Mouse (Mus musculus) neural tube, embryonic 13.5 days (tissue): ENCODE data around the gene Stambp. TPM values are rescaled to one million over a fixed set of nuclear protein-coding genes. Genes with fewer than 3 reads are reported as not detected.
"Not testable (repeated sequence)": the region's sequence is repeated elsewhere in the genome, so short reads cannot be mapped to it uniquely, and the experiment has no call there.

ENCODE experiments used
- ATAC-seq: fragments of 200-750 bp; cut with Nextera tagmentation; 2 replicates; pipeline ENCODE4 v1.8.0; 2017; ENCODE audit warnings: low read depth, mild to moderate bottlenecking, moderate TSS enrichment, moderate library complexity
- H3K27ac ChIP-seq: fragments of 300-500 bp; sonication (generic); replicated peaks from 2 replicates; pipeline ENCODE4 v1.5.1; 2015; ENCODE audit warnings: moderate library complexity, mild to moderate bottlenecking, inconsistent platforms
- H3K27me3 ChIP-seq: fragments of 300-500 bp; sonication (generic); 2 replicates; pipeline ENCODE4 v1.6.1; 2015; ENCODE audit warnings: mild to moderate bottlenecking, inconsistent platforms
- H3K36me3 ChIP-seq: fragments of 300-500 bp; sonication (generic); 2 replicates; pipeline ENCODE4 v1.6.1; 2015; ENCODE audit warnings: mild to moderate bottlenecking, inconsistent platforms
- H3K4me1 ChIP-seq: fragments of 300-500 bp; sonication (generic); replicated peaks from 2 replicates; pipeline ENCODE4 v1.6.1; 2015; ENCODE audit warnings: inconsistent platforms
- H3K4me2 ChIP-seq: fragments of 300-500 bp; sonication (generic); 2 replicates; pipeline ENCODE4 v1.6.1; 2015; ENCODE audit warnings: inconsistent platforms, mild to moderate bottlenecking, moderate library complexity
- H3K4me3 ChIP-seq: fragments of 300-500 bp; sonication (generic); 2 replicates; pipeline ENCODE4 v1.5.1; 2015; ENCODE audit warnings: mild to moderate bottlenecking, inconsistent platforms
- H3K9ac ChIP-seq: fragments of 300-500 bp; sonication (generic); 2 replicates; pipeline ENCODE4 v1.6.1; 2015; ENCODE audit warnings: moderate library complexity, mild to moderate bottlenecking, inconsistent platforms
- H3K9me3 ChIP-seq: fragments of 300-500 bp; sonication (generic); 2 replicates; pipeline ENCODE4 v1.6.1; 2016; ENCODE audit warnings: inconsistent platforms
- WGBS: fragments of 180-500 bp; shearing (Covaris S2); methylation state at CpG from one replicate; pipeline ENCODE4 v1.1.7; 2015; 5-methylcytosine and 5-hydroxymethylcytosine counted together
- polyA plus RNA-seq: library from polyadenylated mRNA; unstranded; fragments of >200 nt; fragmentation: Nextera tagmentation; extraction: Ambion mirVana; gene quantifications from 2 replicates; pipeline ENCODE4 v1.2.1, GENCODE M21; 2015

Gene Stambp
- polyA plus RNA-seq, 1 experiment from 2014 or later = 49.3 TPM

GRCm38 (mm10) chr6:83592051-83592450, 19.5 kb upstream of the Stambp start:
- Histone ChIP-seq H3K27me3 (no peaks in the 10 kb centered on the region), H3K4me3 (no peak overlapping the region), H3K9me3 (no peaks in the 10 kb centered on the region), H3K27ac (no peak overlapping the region), H3K4me2 (no peak overlapping the region), H3K4me1 (no peaks in the 10 kb centered on the region), H3K9ac (no peak overlapping the region), H3K36me3 (no peaks in the 10 kb centered on the region)
- WGBS = 78% methylated on average over 8 of the region's 8 CpGs
- ATAC-seq = no peak

- no peak for ATAC-seq
- H3K4me1 ChIP-seq = no peaks in the 10 kb centered on the region
- no peak overlapping the region for H3K9ac ChIP-seq
- no peaks in the 10 kb centered on the region for H3K27me3 ChIP-seq
- H3K36me3 ChIP-seq = no peaks in the 10 kb centered on the region
- H3K9me3 ChIP-seq = no peaks in the 10 kb centered on the region
- no peak overlapping the region for H3K27ac ChIP-seq
- WGBS = 92% methylated on average over 3 of the region's 3 CpGs
- no peak overlapping the region for H3K4me2 ChIP-seq
- no peak overlapping the region for H3K4me3 ChIP-seq
Observed at GRCm38 (mm10) chr6:83590301-83590700, 17.8 kb upstream of the Stambp start.

GRCm38 (mm10) chr6:83587191-83587590, 14.7 kb upstream of the Stambp start:
- H3K4me2 ChIP-seq, H3K9ac ChIP-seq, H3K36me3 ChIP-seq, ATAC-seq, H3K27ac ChIP-seq, H3K4me1 ChIP-seq, H3K4me3 ChIP-seq, H3K9me3 ChIP-seq, H3K27me3 ChIP-seq: not testable (repeated sequence)
- 84% methylated on average over 8 of the region's 8 CpGs for WGBS

DNA sequence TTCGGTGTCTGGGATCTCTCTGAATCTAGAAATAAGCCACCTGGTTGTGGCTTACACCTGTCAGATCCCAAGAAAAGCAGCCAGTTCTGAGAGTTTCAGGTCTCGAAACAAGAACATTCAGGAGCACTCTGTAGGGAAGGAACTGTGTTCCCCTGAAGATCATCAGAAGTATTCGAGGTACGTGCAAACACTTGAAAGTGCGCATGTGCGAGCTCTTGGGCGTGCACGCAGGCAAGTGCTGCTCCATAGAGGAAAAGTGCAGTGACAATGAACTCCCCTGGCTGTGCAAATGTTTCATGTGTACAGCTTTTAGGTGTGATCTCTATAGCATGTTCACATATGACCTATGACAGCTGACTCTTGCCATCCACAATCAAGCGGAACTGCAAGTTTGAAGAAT, 12.8 kb upstream of the Stambp start:
- not testable (repeated sequence) for H3K27me3 ChIP-seq, ATAC-seq, H3K9ac ChIP-seq, H3K27ac ChIP-seq, H3K4me2 ChIP-seq, H3K4me1 ChIP-seq, H3K9me3 ChIP-seq, H3K4me3 ChIP-seq, H3K36me3 ChIP-seq
- 89% methylated on average over 9 of the region's 9 CpGs for WGBS

- 74% methylated on average over 2 of the region's 2 CpGs for WGBS
Observed at GRCm38 (mm10) chr6:83583591-83583990, 11.1 kb upstream of the Stambp start.

DNA sequence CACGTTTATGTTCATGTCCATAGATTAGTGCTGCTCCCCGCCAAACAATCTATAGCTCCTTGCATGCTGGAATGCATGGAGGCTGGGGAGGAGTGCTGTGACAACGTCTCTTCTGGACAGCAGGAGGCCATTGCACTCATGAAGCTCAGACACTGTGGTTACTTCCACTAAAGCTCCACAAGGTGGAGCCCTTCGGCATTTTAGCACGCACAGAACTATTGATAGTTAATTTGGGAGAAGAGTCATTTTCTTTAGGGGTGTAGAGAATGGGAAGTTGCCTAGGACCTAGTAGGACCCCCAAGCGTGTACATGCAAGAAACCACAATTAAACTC, 10.4 kb upstream of the Stambp start:
- WGBS = 2% methylated on average over 6 of the region's 6 CpGs
- Histone ChIP-seq H3K36me3 (no peaks in the 10 kb centered on the region), H3K4me3 (peak overlapping the region; percentile 1; the same call in 1 of the 2 replicates), H3K27ac (no peak overlapping the region), H3K4me2 (peak overlapping the region; percentile 33), H3K9ac (no peak overlapping the region; the same call in 1 of the 2 replicates), H3K27me3 (peaks cover 4% of the 10 kb centered on the region), H3K4me1 (peaks cover 7% of the 10 kb centered on the region), H3K9me3 (no peaks in the 10 kb centered on the region)
- peak; percentile 77; the same call in 1 of the 2 replicates for ATAC-seq

More at GRCm38 (mm10) chr6:83583591-83583990, 11.1 kb upstream of the Stambp start:
- no peak overlapping the region for H3K9ac ChIP-seq
- H3K27me3 ChIP-seq = no peaks in the 10 kb centered on the region; the same call in none of the 2 replicates
- no peak for ATAC-seq
- H3K4me3 ChIP-seq = no peak overlapping the region
- no peak overlapping the region for H3K4me2 ChIP-seq
- no peaks in the 10 kb centered on the region for H3K36me3 ChIP-seq
- no peak overlapping the region for H3K27ac ChIP-seq
- H3K4me1 ChIP-seq = peaks cover 7% of the 10 kb centered on the region
- H3K9me3 ChIP-seq = no peaks in the 10 kb centered on the region

- Histone ChIP-seq H3K27ac (no peak overlapping the region), H3K9me3 (no peaks in the 10 kb centered on the region), H3K4me2 (peak overlapping the region; percentile 33), H3K27me3 (peaks cover 4% of the 10 kb centered on the region), H3K9ac (peak overlapping the region; percentile 43; the same call in 1 of the 2 replicates), H3K4me3 (peak overlapping the region; percentile 1; the same call in 1 of the 2 replicates), H3K36me3 (no peaks in the 10 kb centered on the region), H3K4me1 (peaks cover 7% of the 10 kb centered on the region)
- WGBS = 40% methylated on average over 20 of the region's 20 CpGs
- ATAC-seq = peak; percentile 53
Observed at GRCm38 (mm10) chr6:83582135-83582937, 9.8 kb upstream of the Stambp start.

DNA sequence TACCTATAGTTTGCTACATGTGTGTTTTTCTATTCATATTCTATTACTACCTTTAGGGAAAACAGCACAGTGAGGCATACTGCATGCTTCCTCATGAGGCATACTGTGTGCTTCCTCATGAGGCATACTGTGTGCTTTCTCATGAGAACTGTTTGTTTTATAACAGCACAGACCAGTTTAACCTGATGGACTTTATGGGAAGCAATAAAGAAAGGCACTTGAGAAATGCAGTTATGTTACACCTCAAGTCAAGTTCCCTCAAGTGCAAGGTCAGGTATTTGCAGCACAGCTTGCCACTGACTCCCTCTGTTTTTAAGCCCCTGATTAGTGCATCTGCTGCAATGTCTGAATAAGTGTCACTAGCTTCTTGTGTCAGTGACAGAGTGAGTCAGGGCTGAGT, 5.0 kb upstream of the Stambp start:
- H3K27me3 ChIP-seq = peaks cover 4% of the 10 kb centered on the region
- ATAC-seq = no peak
- H3K9me3 ChIP-seq = no peaks in the 10 kb centered on the region
- no peak overlapping the region for H3K4me3 ChIP-seq
- no peaks in the 10 kb centered on the region for H3K36me3 ChIP-seq
- no peak overlapping the region for H3K27ac ChIP-seq
- no peak overlapping the region for H3K9ac ChIP-seq
- peaks cover 11% of the 10 kb centered on the region for H3K4me1 ChIP-seq
- H3K4me2 ChIP-seq = no peak overlapping the region

DNA sequence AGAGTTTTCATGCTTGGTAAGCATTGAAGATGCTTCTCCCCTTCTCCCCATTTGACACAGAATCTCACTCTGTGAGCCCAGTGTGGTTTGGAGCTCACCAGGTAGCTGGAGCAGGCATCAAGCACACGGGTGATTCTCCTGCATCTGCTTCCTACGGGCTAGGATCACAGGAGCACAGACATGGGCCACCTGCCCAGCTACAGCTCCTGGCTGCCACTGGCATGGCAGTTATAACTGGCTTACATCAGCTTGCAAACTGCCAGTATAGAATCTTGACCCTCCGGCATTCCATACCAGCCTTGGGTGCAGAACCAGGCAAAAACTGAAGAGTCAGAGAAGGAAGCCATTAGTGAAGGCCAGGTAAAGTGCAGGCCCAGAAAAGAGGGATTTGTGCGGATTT, 3.1 kb upstream of the Stambp start:
- Histone ChIP-seq H3K4me2 (no peak overlapping the region), H3K9ac (no peak overlapping the region), H3K4me3 (no peak overlapping the region), H3K4me1 (peaks cover 21% of the 10 kb centered on the region), H3K9me3 (no peaks in the 10 kb centered on the region), H3K27me3 (peaks cover 4% of the 10 kb centered on the region), H3K36me3 (no peaks in the 10 kb centered on the region), H3K27ac (no peak overlapping the region)
- ATAC-seq = no peak
- WGBS = 79% methylated on average over 4 of the region's 4 CpGs

- Histone ChIP-seq H3K27ac (peak overlapping the region; percentile 93), H3K9me3 (no peaks in the 10 kb centered on the region), H3K4me2 (peak overlapping the region; percentile 95), H3K9ac (peak overlapping the region; percentile 88), H3K4me3 (peak overlapping the region; percentile 84), H3K4me1 (peaks cover 21% of the 10 kb centered on the region), H3K27me3 (no peaks in the 10 kb centered on the region), H3K36me3 (peaks cover 26% of the 10 kb centered on the region)
- 6% methylated on average over 37 of the region's 37 CpGs for WGBS
- ATAC-seq = peak; percentile 96
Observed at GRCm38 (mm10) chr6:83571840-83572667, 475 bp downstream of the Stambp start.

- no peaks in the 10 kb centered on the region for H3K9me3 ChIP-seq
- no peak overlapping the region for H3K4me2 ChIP-seq
- no peak for ATAC-seq
- H3K9ac ChIP-seq = no peak overlapping the region
- no peak overlapping the region for H3K27ac ChIP-seq
- H3K27me3 ChIP-seq = no peaks in the 10 kb centered on the region
- peaks cover 46% of the 10 kb centered on the region for H3K36me3 ChIP-seq
- no peak overlapping the region for H3K4me3 ChIP-seq
- H3K4me1 ChIP-seq = peaks cover 21% of the 10 kb centered on the region
- WGBS = 76% methylated on average over 20 of the region's 20 CpGs
Observed at GRCm38 (mm10) chr6:83568901-83569862, 3.3 kb downstream of the Stambp start.
